Mouse (Mus musculus): ENCODE data around the gene 2900011O08Rik.

The 2900011O08Rik gene

GRCm38 (mm10) chr16:14004726-14005125 is 18.3 kb downstream of the 2900011O08Rik start:
- no peak for DNase-seq (ENCODE audit: low spot score)

GRCm38 (mm10) chr16:14005266-14005665 is 18.9 kb downstream of the 2900011O08Rik start:
- DNase-seq (ENCODE audit: low spot score), result peak; percentile 46

- DNase-seq (ENCODE audit: low spot score), result no peak
Observed at GRCm38 (mm10) chr16:14008081-14008480, 21.7 kb downstream of the 2900011O08Rik start.

GRCm38 (mm10) chr16:14008708-14009107 is 22.3 kb downstream of the 2900011O08Rik start:
- DNase-seq (ENCODE audit: low spot score), result no peak

GRCm38 (mm10) chr16:14009966-14010365 is 23.6 kb downstream of the 2900011O08Rik start:
- DNase-seq (ENCODE audit: low spot score), result no peak

GRCm38 (mm10) chr16:14017306-14017705 is 30.9 kb downstream of the 2900011O08Rik start:
- no peak for DNase-seq (ENCODE audit: low spot score)

GRCm38 (mm10) chr16:14021166-14021822 is 34.9 kb downstream of the 2900011O08Rik start:
- no peak for DNase-seq (ENCODE audit: low spot score)

GRCm38 (mm10) chr16:14025091-14025990 is 38.9 kb downstream of the 2900011O08Rik start:
- DNase-seq (ENCODE audit: low spot score), result no peak

- no peak for DNase-seq (ENCODE audit: low spot score)
Observed at GRCm38 (mm10) chr16:14029072-14029471, 42.7 kb downstream of the 2900011O08Rik start.

GRCm38 (mm10) chr16:14029851-14030250 is 43.4 kb downstream of the 2900011O08Rik start:
- DNase-seq (ENCODE audit: low spot score), result no peak

- no peak for DNase-seq (ENCODE audit: low spot score)
Observed at GRCm38 (mm10) chr16:14030650-14031049, 44.2 kb downstream of the 2900011O08Rik start.

GRCm38 (mm10) chr16:14033076-14033475 is 46.7 kb downstream of the 2900011O08Rik start:
- DNase-seq (ENCODE audit: low spot score), result no peak

- no peak for DNase-seq (ENCODE audit: low spot score)
Observed at GRCm38 (mm10) chr16:14042421-14042820, 56.0 kb downstream of the 2900011O08Rik start.

- no peak for DNase-seq (ENCODE audit: low spot score)
Observed at GRCm38 (mm10) chr16:14044695-14045094, 58.3 kb downstream of the 2900011O08Rik start.

- DNase-seq (ENCODE audit: low spot score), result no peak
Observed at GRCm38 (mm10) chr16:14046224-14046756, 59.9 kb downstream of the 2900011O08Rik start.

- DNase-seq (ENCODE audit: low spot score), result no peak
Observed at GRCm38 (mm10) chr16:14052221-14052620, 65.8 kb downstream of the 2900011O08Rik start.

GRCm38 (mm10) chr16:14053116-14053515 is 66.7 kb downstream of the 2900011O08Rik start:
- DNase-seq (ENCODE audit: low spot score), result no peak

GRCm38 (mm10) chr16:14055271-14055670 is 68.9 kb downstream of the 2900011O08Rik start:
- no peak for DNase-seq (ENCODE audit: low spot score)

- no peak for DNase-seq (ENCODE audit: low spot score)
Observed at GRCm38 (mm10) chr16:14056734-14057133, 70.3 kb downstream of the 2900011O08Rik start.

GRCm38 (mm10) chr16:14058541-14058940 is 72.1 kb downstream of the 2900011O08Rik start:
- DNase-seq (ENCODE audit: low spot score), result no peak

- no peak for DNase-seq (ENCODE audit: low spot score)
Observed at GRCm38 (mm10) chr16:14059118-14059854, 72.9 kb downstream of the 2900011O08Rik start.

GRCm38 (mm10) chr16:14059869-14060268 is 73.5 kb downstream of the 2900011O08Rik start:
- no peak for DNase-seq (ENCODE audit: low spot score)
